Mouse (Mus musculus): ENCODE data around the gene Macrod2.

The Macrod2 gene

GRCm38 (mm10) chr2:140913679-140914412, 518.7 kb downstream of the Macrod2 start:
- no peak for DNase-seq

GRCm38 (mm10) chr2:140926922-140927321, 531.8 kb downstream of the Macrod2 start:
- no peak for DNase-seq

- no peak for DNase-seq
These were observed 539.4 kb downstream of the Macrod2 start for GRCm38 (mm10) chr2:140934483-140934882.

- no peak for DNase-seq
These were observed 554.4 kb downstream of the Macrod2 start for GRCm38 (mm10) chr2:140949461-140949860.

- no peak for DNase-seq
These were observed 564.1 kb downstream of the Macrod2 start for GRCm38 (mm10) chr2:140959246-140959645.

GRCm38 (mm10) chr2:140970181-140970580, 575.1 kb downstream of the Macrod2 start:
- no peak for DNase-seq

- no peak for DNase-seq
These were observed 576.7 kb downstream of the Macrod2 start for GRCm38 (mm10) chr2:140971845-140972244.

- no peak for DNase-seq
These were observed 590.7 kb downstream of the Macrod2 start for GRCm38 (mm10) chr2:140985670-140986372.

- DNase-seq, result no peak
These were observed 608.7 kb downstream of the Macrod2 start for GRCm38 (mm10) chr2:141003846-141004245.

- no peak for DNase-seq
These were observed 609.2 kb downstream of the Macrod2 start for GRCm38 (mm10) chr2:141004326-141004725.

GRCm38 (mm10) chr2:141005616-141006015, 610.5 kb downstream of the Macrod2 start:
- DNase-seq, result no peak

GRCm38 (mm10) chr2:141007725-141008124, 612.6 kb downstream of the Macrod2 start:
- DNase-seq, result no peak

- DNase-seq, result no peak
These were observed 613.3 kb downstream of the Macrod2 start for GRCm38 (mm10) chr2:141008458-141008857.

- no peak for DNase-seq
These were observed 618.5 kb downstream of the Macrod2 start for GRCm38 (mm10) chr2:141013443-141014165.

- DNase-seq, result no peak
These were observed 627.9 kb downstream of the Macrod2 start for GRCm38 (mm10) chr2:141022971-141023370.

- DNase-seq, result no peak
These were observed 628.8 kb downstream of the Macrod2 start for GRCm38 (mm10) chr2:141023916-141024315.

- DNase-seq, result no peak
These were observed 629.4 kb downstream of the Macrod2 start for GRCm38 (mm10) chr2:141024316-141025043.

- DNase-seq, result no peak
These were observed 661.8 kb downstream of the Macrod2 start for GRCm38 (mm10) chr2:141056685-141057454.

GRCm38 (mm10) chr2:141057455-141057833, 662.3 kb downstream of the Macrod2 start:
- no peak for DNase-seq

- DNase-seq, result no peak
These were observed 679.1 kb downstream of the Macrod2 start for GRCm38 (mm10) chr2:141073981-141074855.

- DNase-seq, result no peak
These were observed 683.1 kb downstream of the Macrod2 start for GRCm38 (mm10) chr2:141078221-141078620.

Data from kidney, adult 18-20 months (tissue).